Mouse (Mus musculus) layer of hippocampus, adult 18-20 months (tissue): Measurements from ENCODE around the gene Rtl8b. TPM values are rescaled to one million over a fixed set of nuclear protein-coding genes. Genes with fewer than 3 reads are reported as not detected.

Experiments
- total RNA-seq, 2 experiments: library from RNA; stranded (reverse); gene quantifications; 2 replicates each; pipeline ENCODE4 v1.2.3; 2021

Gene Rtl8b
- total RNA-seq, 2 experiments from 2014 or later, result 183 to 202 TPM

Other genes starting within 250 kb of the Rtl8b start
- not detected for gene Etd, start 235.5 kb downstream of the Rtl8b start, total RNA-seq
- gene Rtl8c, start 62.4 kb downstream of the Rtl8b start, total RNA-seq, result 100 to 1,000 TPM; 202 to 226 TPM
- not detected for gene Gm14597, start 61.4 kb downstream of the Rtl8b start, total RNA-seq
- gene Rtl8a, start 26.7 kb downstream of the Rtl8b start, total RNA-seq, result 100 to 1,000 TPM; 208 to 284 TPM
- gene 4930502E18Rik, start 54.4 kb upstream of the Rtl8b start, total RNA-seq, result under 1 TPM in 1 of 2 experiments, not detected in 1; 0.38 TPM
- gene 1700013H16Rik, start 87.4 kb upstream of the Rtl8b start, total RNA-seq, result not detected
- not detected for gene Zfp36l3, start 106.0 kb upstream of the Rtl8b start, total RNA-seq
- gene Xlr, start 127.3 kb upstream of the Rtl8b start, total RNA-seq, result 1 to 10 TPM; 1.6 to 2.0 TPM